Mouse (Mus musculus) CH12.LX (cell line): ENCODE measurements around the gene Hmgcl. TPM values are rescaled to one million over a fixed set of nuclear protein-coding genes. Genes with fewer than 3 reads are reported as not detected.

Experiments used
- DNase-seq: peaks from one replicate; pipeline ENCODE4 v3.0.0-alpha.2; 2013; ENCODE audit errors: extremely low read depth
- H3K27ac ChIP-seq: 2 replicates; pipeline ENCODE4 v1.5.1; 2012; ENCODE audit warnings: low read depth, mild to moderate bottlenecking, control low read depth, moderate library complexity; ENCODE audit not compliant: insufficient read depth
- H3K27me3 ChIP-seq: replicated peaks from 2 replicates; pipeline ENCODE3; 2012; ENCODE audit warnings: inconsistent platforms
- H3K36me3 ChIP-seq, 2 experiments: replicated peaks in 1 of 2; 2 replicates each; pipeline versions ENCODE3 to v1.6.1; 2012; ENCODE audit warnings: inconsistent platforms in 1 of 2, low read length in 1 of 2, mild to moderate bottlenecking in 1 of 2, mixed read lengths in 1 of 2, moderate library complexity in 1 of 2; ENCODE audit not compliant: control insufficient read depth in 1 of 2, insufficient read depth in 1 of 2
- H3K4me1 ChIP-seq, 2 experiments: 2 replicates each; pipeline ENCODE4 v1.6.1; 2012; ENCODE audit warnings: inconsistent platforms in 1 of 2, moderate library complexity in 1 of 2; ENCODE audit not compliant: insufficient read depth in 2 of 2, control insufficient read depth in 1 of 2
- H3K4me2 ChIP-seq: 2 replicates; pipeline ENCODE4 v1.6.1; 2012; ENCODE audit warnings: low read depth, mild to moderate bottlenecking, control low read depth; ENCODE audit not compliant: poor library complexity, insufficient read depth, severe bottlenecking
- H3K4me3 ChIP-seq, 3 experiments: fragments of 150-350 bp in 1 of 3; sonication (generic) in 1 of 3; replicated peaks in 1 of 3; 2 replicates each; pipeline versions ENCODE3 to v1.5.1; 2011 to 2012; ENCODE audit warnings: low read depth in 2 of 3, low read length in 2 of 3, mild to moderate bottlenecking in 2 of 3, moderate library complexity in 2 of 3, control low read depth in 1 of 3, improper control_type of control experiment in 1 of 3, inconsistent platforms in 1 of 3, mixed read lengths in 1 of 3; ENCODE audit not compliant: poor library complexity in 1 of 3
- H3K79me2 ChIP-seq: replicated peaks from 2 replicates; pipeline ENCODE4 v1.6.1; 2012; ENCODE audit warnings: mild to moderate bottlenecking, moderate library complexity; ENCODE audit not compliant: control insufficient read depth, poor library complexity, insufficient read depth, severe bottlenecking; ENCODE audit errors: extremely low read depth
- H3K9ac ChIP-seq: 2 replicates; pipeline ENCODE4 v1.6.1; 2012; ENCODE audit warnings: low read depth, mild to moderate bottlenecking, control low read depth, moderate library complexity; ENCODE audit not compliant: insufficient read depth
- H3K9me3 ChIP-seq: replicated peaks from 2 replicates; pipeline ENCODE3; 2012; ENCODE audit warnings: low read length, inconsistent platforms, mixed read lengths
- BHLHE40 ChIP-seq: IDR thresholded peaks from 2 replicates; pipeline ENCODE4 v1.6.1; 2011; ENCODE audit warnings: mild to moderate bottlenecking, low read depth, low read length, improper control_type of control experiment
- CHD1 ChIP-seq: IDR thresholded peaks from 2 replicates; pipeline ENCODE4 v1.6.1; 2012; ENCODE audit warnings: low read depth, low read length, improper control_type of control experiment, inconsistent platforms
- CHD2 ChIP-seq: IDR thresholded peaks from 2 replicates; pipeline ENCODE4 v1.6.1; 2011; ENCODE audit warnings: low read length, improper control_type of control experiment
- CTCF ChIP-seq, 2 experiments: IDR thresholded peaks in 1 of 2; conservative IDR thresholded peaks in 1 of 2; 2 replicates each; pipeline ENCODE4 v1.5.1; 2011 to 2012; ENCODE audit warnings: low read depth in 2 of 2, low read length in 2 of 2, improper control_type of control experiment in 1 of 2, inconsistent platforms in 1 of 2, mild to moderate bottlenecking in 1 of 2, moderate library complexity in 1 of 2
- ELF1 ChIP-seq: IDR thresholded peaks from 2 replicates; pipeline ENCODE4 v1.6.1; 2014; ENCODE audit warnings: low read depth, mild to moderate bottlenecking, inconsistent platforms, low read length, improper control_type of control experiment
- GABPA ChIP-seq: IDR thresholded peaks from 2 replicates; pipeline ENCODE4 v1.6.1; 2012; ENCODE audit warnings: low read depth, low read length, improper control_type of control experiment, inconsistent platforms; ENCODE audit not compliant: insufficient replicate concordance
- HCFC1 ChIP-seq: IDR thresholded peaks from 2 replicates; pipeline ENCODE4 v1.6.1; 2012; ENCODE audit warnings: low read depth, mild to moderate bottlenecking, inconsistent platforms, low read length, improper control_type of control experiment
- IRF4 ChIP-seq: IDR thresholded peaks from 2 replicates; pipeline ENCODE4 v1.6.1; 2014; ENCODE audit warnings: low read depth, mild to moderate bottlenecking, inconsistent platforms, low read length, improper control_type of control experiment
- JUN ChIP-seq: IDR thresholded peaks from 2 replicates; pipeline ENCODE4 v1.6.1; 2011; ENCODE audit warnings: low read depth, mild to moderate bottlenecking, low read length, improper control_type of control experiment, moderate library complexity; ENCODE audit not compliant: insufficient read depth
- JUND ChIP-seq: conservative IDR thresholded peaks from 2 replicates; pipeline ENCODE4 v1.6.1; 2011; ENCODE audit warnings: low read depth, low read length, improper control_type of control experiment
- MAX ChIP-seq: IDR thresholded peaks from 2 replicates; pipeline ENCODE4 v1.6.1; 2011; ENCODE audit warnings: low read length, improper control_type of control experiment
- MAZ ChIP-seq: IDR thresholded peaks from 2 replicates; pipeline ENCODE4 v1.6.1; 2012; ENCODE audit warnings: low read depth, mild to moderate bottlenecking, inconsistent platforms, low read length, improper control_type of control experiment, moderate library complexity
- MEF2A ChIP-seq: IDR thresholded peaks from 2 replicates; pipeline ENCODE4 v1.6.1; 2014; ENCODE audit warnings: low read depth, mild to moderate bottlenecking, inconsistent platforms, low read length, improper control_type of control experiment, borderline replicate concordance
- MXI1 ChIP-seq: IDR thresholded peaks from 2 replicates; pipeline ENCODE4 v1.6.1; 2011; ENCODE audit warnings: mild to moderate bottlenecking, low read depth, low read length, improper control_type of control experiment
- MYC ChIP-seq: IDR thresholded peaks from 2 replicates; pipeline ENCODE4 v1.6.1; 2011; ENCODE audit warnings: low read depth, mild to moderate bottlenecking, improper control_type of control experiment, low read length
- NELFE ChIP-seq: IDR thresholded peaks from 2 replicates; pipeline ENCODE4 v1.6.1; 2011; ENCODE audit warnings: low read depth, low read length, improper control_type of control experiment
- PAX5 ChIP-seq: IDR thresholded peaks from 2 replicates; pipeline ENCODE4 v1.6.1; 2012; ENCODE audit warnings: low read length, inconsistent platforms, mixed read lengths
- POLR2A ChIP-seq: IDR thresholded peaks from 2 replicates; pipeline ENCODE4 v1.6.1; 2011; ENCODE audit warnings: low read depth, mild to moderate bottlenecking, improper control_type of control experiment, low read length
- POLR2AphosphoS2 ChIP-seq: IDR thresholded peaks from 2 replicates; pipeline ENCODE4 v1.6.1; 2011; ENCODE audit warnings: low read depth, low read length, improper control_type of control experiment
- RAD21 ChIP-seq: IDR thresholded peaks from 2 replicates; pipeline ENCODE4 v1.6.1; 2011; ENCODE audit warnings: low read depth, mild to moderate bottlenecking, low read length, improper control_type of control experiment, moderate library complexity
- SIN3A ChIP-seq: IDR thresholded peaks from 2 replicates; pipeline ENCODE4 v1.6.1; 2012; ENCODE audit warnings: low read length, improper control_type of control experiment, inconsistent platforms
- SMC3 ChIP-seq: IDR thresholded peaks from 2 replicates; pipeline ENCODE4 v1.6.1; 2011; ENCODE audit warnings: low read depth, low read length, improper control_type of control experiment
- TBP ChIP-seq: conservative IDR thresholded peaks from 2 replicates; pipeline ENCODE4 v1.6.1; 2011; ENCODE audit warnings: low read depth, low read length, improper control_type of control experiment
- TCF12 ChIP-seq: IDR thresholded peaks from 2 replicates; pipeline ENCODE4 v1.6.1; 2014; ENCODE audit warnings: low read depth, mild to moderate bottlenecking, inconsistent platforms, low read length, improper control_type of control experiment
- UBTF ChIP-seq: IDR thresholded peaks from 2 replicates; pipeline ENCODE4 v1.6.1; 2012; ENCODE audit warnings: low read depth, mild to moderate bottlenecking, inconsistent platforms, low read length, improper control_type of control experiment, moderate library complexity
- USF1 ChIP-seq: IDR thresholded peaks from 2 replicates; pipeline ENCODE4 v1.6.1; 2014; ENCODE audit warnings: low read depth, mild to moderate bottlenecking, inconsistent platforms, low read length, improper control_type of control experiment
- USF2 ChIP-seq: conservative IDR thresholded peaks from 2 replicates; pipeline ENCODE4 v1.6.1; 2011; ENCODE audit warnings: low read depth, low read length, improper control_type of control experiment
- ZC3H11A ChIP-seq: IDR thresholded peaks from 2 replicates; pipeline ENCODE4 v1.6.1; 2012; ENCODE audit warnings: low read depth, mild to moderate bottlenecking, inconsistent platforms, low read length, improper control_type of control experiment
- ZMIZ1 ChIP-seq: IDR thresholded peaks from 2 replicates; pipeline ENCODE4 v1.6.1; 2012; ENCODE audit warnings: low read depth, mild to moderate bottlenecking, inconsistent platforms, low read length, improper control_type of control experiment
- dilution Hi-C: fragments of 300-500 bp; cut with MboI; formaldehyde crosslinking; loops from 2 replicates; pipeline ENCODE4 v1.14.3; 2020; ENCODE audit warnings: low sequenced_read_pairs; ENCODE audit not compliant: extremely low pct_unique_long_range_greater_than_20kb, extremely low pct_ligation_motif_present
- in situ Hi-C: fragments of 300-500 bp; cut with MboI; formaldehyde crosslinking; loops from 3 replicates; pipeline ENCODE4 v1.14.3; 2019; ENCODE audit warnings: low sequenced_read_pairs, low pct_ligation_motif_present, low pct_unique_long_range_greater_than_20kb, mixed read lengths
- polyA plus RNA-seq: library from polyadenylated mRNA; unstranded; fragments of >175 nt; gene quantifications from 2 replicates; pipeline ENCODE4 v1.2.1, GENCODE M21; 2012; ENCODE audit warnings: low read depth; ENCODE audit not compliant: insufficient read length
- total RNA-seq, 2 experiments: library from RNA; depleted of rRNA; stranded (reverse); fragments of 300-350 nt in 1 of 2; fragments of >200 nt in 1 of 2; gene quantifications; 2 replicates each; pipeline ENCODE4 v1.2.3; 2012 to 2014

Hmgcl gene
- total and polyA plus RNA-seq, 3 experiments = 27.2 to 42.7 (median 39.5) TPM

- Histone ChIP-seq H3K9ac (peak overlapping the region; percentile 61), H3K4me1 (peaks cover 2 to 26% of the 10 kb centered on the region in 2 experiments; a peak in 2 of 4 replicates), H3K4me2 (peak overlapping the region; percentile 82), H3K79me2 (peaks cover 21% of the 10 kb centered on the region), H3K27ac (peak overlapping the region; percentile 6; the same call in 1 of the 2 replicates), H3K4me3 (peak overlapping the region; percentile 96 to 99 (median 96)), H3K9me3 (peaks cover under 1% of the 10 kb centered on the region), H3K27me3 (no peaks in the 10 kb centered on the region), H3K36me3 (peaks cover 20 to 37% of the 10 kb centered on the region in 2 experiments)
- in situ Hi-C loops = loop anchor here (5.0 kb wide), 1 partner anchor 46 kb away; no protein-coding TSS in a partner anchor
- DNase-seq = no peak
- dilution Hi-C loops = no loop called here
- TF ChIP-seq PAX5 = no peak
Observed at GRCm38 (mm10) chr4:135986301-135986942, 40.2 kb downstream of the Hmgcl start.

- Histone ChIP-seq H3K27me3 (no peaks in the 10 kb centered on the region), H3K4me3 (peak within 1 kb of the TSS; percentile 96 to 99 (median 96)), H3K36me3 (peaks cover 18 to 30% of the 10 kb centered on the region in 2 experiments), H3K79me2 (peaks cover 21% of the 10 kb centered on the region), H3K4me1 (peaks cover 2 to 26% of the 10 kb centered on the region in 2 experiments; a peak in 2 of 4 replicates), H3K9me3 (peaks cover 7% of the 10 kb centered on the region), H3K9ac (peak within 1 kb of the TSS; percentile 70), H3K27ac (peak within 1 kb of the TSS; percentile 14; the same call in 1 of the 2 replicates), H3K4me2 (peak within 1 kb of the TSS; percentile 82)
- DNase-seq = peak; percentile 91
- in situ Hi-C loops (loop anchor here (5.0 kb wide), 1 partner anchor 45 kb away; no protein-coding TSS in a partner anchor), dilution Hi-C loops (no loop called here)
- TF ChIP-seq CHD2 = no peak
- peak; percentile 79 for TF ChIP-seq MAZ
- peak; percentile 50; the same call in 1 of the 2 replicates for TF ChIP-seq IRF4
- peak; percentile 84 for TF ChIP-seq MAX
- peak; percentile 76 for TF ChIP-seq HCFC1
- peak; percentile 88; the same call in 1 of the 2 replicates for TF ChIP-seq POLR2AphosphoS2
- peak; percentile 80 for TF ChIP-seq MYC
- TF ChIP-seq USF2 = no peak
- TF ChIP-seq USF1 = no peak
- peak; percentile 97 for TF ChIP-seq POLR2A
- TF ChIP-seq CHD1 = no peak
- TF ChIP-seq SIN3A = peak; percentile 92
- peak; percentile 96 for TF ChIP-seq NELFE
- TF ChIP-seq UBTF = peak; percentile 94
- peak in 1 of 2 experiments; percentile 35; a peak in 1 of 4 replicates for TF ChIP-seq CTCF (conservative IDR thresholded peaks at IDR 0.05 in 1 of 2, IDR thresholded peaks at IDR 0.05 in 1 of 2; ENCODE audit: low read depth in 2 of 2, low read length in 2 of 2)
- no peak for TF ChIP-seq JUN
- no peak for TF ChIP-seq PAX5
- peak; percentile 82 for TF ChIP-seq TCF12
- peak; percentile 86 for TF ChIP-seq MXI1
- 0 out of 2 replicates have a peak, but pooled peaks have one; percentile 14 for TF ChIP-seq BHLHE40
- peak; percentile 65; the same call in 1 of the 2 replicates for TF ChIP-seq MEF2A
- TF ChIP-seq ZC3H11A = no peak
- peak; percentile 97 for TF ChIP-seq ZMIZ1
- TF ChIP-seq TBP = peak; percentile 51
- peak; percentile 49; the same call in 1 of the 2 replicates for TF ChIP-seq ELF1
- no peak for TF ChIP-seq RAD21
- no peak; the same call in 1 of the 2 replicates for TF ChIP-seq SMC3
- TF ChIP-seq GABPA = no peak
- TF ChIP-seq JUND = no peak
Observed at GRCm38 (mm10) chr4:135986943-135987710, 40.9 kb downstream of the Hmgcl start, which contains the start of gene Pithd1. Gene Pithd1 (minus strand): TSS chr4:135987264.
